ENCODE assay signal across 25 mouse cellular contexts in genomic region chr14:60058867-60059266, GRCm38 (mm10).
DNase-seq lines count a peak whose midpoint lies in the region; ATAC-seq and TF ChIP-seq lines count a peak whose summit lies in the region.
"Had no signal": no experiment of that assay in that cellular context is flagged by ENCODE, and none has a peak within 500 bp of the region (broad histone marks: within the 10 kb centered on the region; RNA-seq: fewer than 3 reads in every experiment).

No protein-coding gene starts in this region.

- no peaks in the 10 kb centered on the region for H3K4me1 ChIP-seq in intestine, embryonic 16.5 days (ENCODE audit: control insufficient read depth, insufficient read depth, low read length)
- H3K4me1 ChIP-seq: embryonic facial prominence, embryonic 13.5 days; embryonic facial prominence, embryonic 15.5 days; forebrain, embryonic 10.5 days; forebrain, embryonic 12.5 days had no signal

- no peaks in the 10 kb centered on the region for H3K27me3 ChIP-seq in intestine, embryonic 16.5 days (replicated peaks; ENCODE audit: control insufficient read depth, insufficient read depth, low read length)
- H3K27me3 ChIP-seq: CH12.LX; embryonic facial prominence, embryonic 13.5 days; embryonic facial prominence, embryonic 15.5 days; forebrain, embryonic 12.5 days had no signal

- H3K27ac ChIP-seq in intestine, embryonic 16.5 days (ENCODE audit: low read length), result no peak overlapping the region
- no peak overlapping the region for H3K27ac ChIP-seq in gastrocnemius, adult 2 months
- H3K27ac ChIP-seq: embryonic facial prominence, embryonic 13.5 days; embryonic facial prominence, embryonic 15.5 days; forebrain, embryonic 10.5 days; forebrain, embryonic 12.5 days had no signal

- intact Hi-C loops in gastrocnemius, adult 2 months (cut with DNase I), result no loop called here

- H3K4me2 ChIP-seq in intestine, embryonic 16.5 days (ENCODE audit: low read depth, low read length), result no peak overlapping the region
- H3K4me2 ChIP-seq: embryonic facial prominence, embryonic 13.5 days; embryonic facial prominence, embryonic 15.5 days; forebrain, embryonic 12.5 days had no signal

- H3K4me3 ChIP-seq in intestine, embryonic 16.5 days (ENCODE audit: low read length), result no peak overlapping the region
- H3K4me3 ChIP-seq in gastrocnemius, adult 2 months, result no peak overlapping the region
- H3K4me3 ChIP-seq: embryonic facial prominence, embryonic 13.5 days; embryonic facial prominence, embryonic 15.5 days; erythroblast, embryonic 14.5 days; forebrain, embryonic 10.5 days; forebrain, embryonic 12.5 days had no signal

- H3K9ac ChIP-seq in intestine, embryonic 16.5 days (ENCODE audit: low read depth, low read length), result no peak overlapping the region
- H3K9ac ChIP-seq: embryonic facial prominence, embryonic 13.5 days; embryonic facial prominence, embryonic 15.5 days; forebrain, embryonic 12.5 days had no signal

- peak; percentile 71; the same call in 1 of the 2 replicates for ATAC-seq in intestine, embryonic 16.5 days
- ATAC-seq: CD4-positive, CD25-positive, alpha-beta regulatory T cell, adult 4 months; forebrain, embryonic 14.5 days; forebrain, embryonic 16.5 days had no signal

- TF ChIP-seq CTCF in gastrocnemius, adult 2 months (IDR thresholded peaks at IDR 0.05), result no peak

- peak; percentile 20 for DNase-seq in retina, postnatal 1 day
- DNase-seq in retina, embryonic 14.5 days (ENCODE audit: low spot score), result no peak
- no peak for DNase-seq in spleen, postnatal 36 days (ENCODE audit: low spot score in 2 of 2)
- DNase-seq in gastrocnemius, adult 2 months, result no peak
- DNase-seq: adrenal gland, adult 2 months; adrenal gland, postnatal 25 days; B cell, adult 2 months; cerebellum, adult 11 months; cerebellum, adult 18-20 months; cerebellum, adult 8-10 months; cerebellum, adult 9-11 months; cerebellum, postnatal 14 days; cerebellum, postnatal 36 days; embryo, embryonic 11 days had no signal

- H3K36me3 ChIP-seq in intestine, embryonic 16.5 days (ENCODE audit: control insufficient read depth, insufficient read depth, low read length), result no peaks in the 10 kb centered on the region
- H3K36me3 ChIP-seq: embryonic facial prominence, embryonic 13.5 days; embryonic facial prominence, embryonic 15.5 days; forebrain, embryonic 10.5 days; forebrain, embryonic 12.5 days; G1E had no signal

- WGBS in intestine, embryonic 16.5 days, result 47% methylated on average over 3 of the region's 3 CpGs

- no peaks in the 10 kb centered on the region for H3K9me3 ChIP-seq in intestine, embryonic 16.5 days (ENCODE audit: control insufficient read depth, low read length)
- H3K9me3 ChIP-seq: embryonic facial prominence, embryonic 13.5 days; embryonic facial prominence, embryonic 15.5 days; forebrain, embryonic 10.5 days; forebrain, embryonic 12.5 days; G1E had no signal
